Mouse (Mus musculus): ENCODE results near the gene Ppp3cb. TPM values are rescaled to one million over a fixed set of nuclear protein-coding genes. Genes with fewer than 3 reads are reported as not detected.

Ppp3cb gene
- total RNA-seq, 1 experiment: 32.0 TPM

DNA sequence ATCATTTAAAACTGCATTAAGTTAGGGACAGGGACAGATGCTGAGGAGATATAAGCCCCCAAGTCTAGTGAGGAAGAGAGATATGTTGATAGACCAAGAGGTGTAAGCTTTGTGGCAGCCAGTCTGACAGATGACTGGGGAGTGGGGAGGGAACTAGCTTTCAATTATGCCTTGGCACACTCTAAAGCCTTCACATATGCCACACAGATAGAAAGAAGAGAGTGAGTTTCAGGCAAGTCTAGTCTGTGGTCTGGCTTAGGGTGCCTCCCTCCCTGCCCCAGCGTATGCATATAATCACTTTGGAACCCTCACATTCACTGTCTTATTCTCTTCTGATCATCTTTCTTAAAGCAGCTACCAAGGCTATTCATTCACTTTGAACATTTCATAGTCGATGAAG is 95.1 kb downstream of the Ppp3cb start:
- DNase-seq (ENCODE audit: low read depth, low spot score): no peak
- Histone ChIP-seq H3K4me3 (ENCODE audit: insufficient read depth in 1 of 2, low read depth in 1 of 2, low read length in 2 of 2, poor library complexity in 1 of 2, severe bottlenecking in 1 of 2) (peak overlapping the region; percentile 31 to 62; a peak in 2 of 4 replicates), H3K4me1 (ENCODE audit: control insufficient read depth in 2 of 2, insufficient read depth in 2 of 2, low read length in 2 of 2, poor library complexity in 1 of 2) (no peaks in the 10 kb centered on the region; a peak in 1 of 4 replicates), H3K27ac (ENCODE audit: insufficient read depth, low read depth, low read length, poor library complexity, severe bottlenecking) (no peak overlapping the region), H3K9ac (ENCODE audit: insufficient read depth, low read depth, low read length, poor library complexity, severe bottlenecking) (peak overlapping the region; percentile 39), H3K9me3 (ENCODE audit: control insufficient read depth, insufficient read depth, low read depth, low read length) (no peaks in the 10 kb centered on the region), H3K36me3 (ENCODE audit: control insufficient read depth, insufficient read depth, low read length, poor library complexity, severe bottlenecking) (peaks cover 4% of the 10 kb centered on the region)
- in situ Hi-C loops (cut with MboI; ENCODE audit: low sequenced_read_pairs in 2 of 2, unreplicated experiment in 2 of 2): no loop called here
- TF ChIP-seq CHD2 (IDR thresholded peaks at IDR 0.05; ENCODE audit: low read depth, low read length): no peak
- no peak for TF ChIP-seq HCFC1 (IDR thresholded peaks at IDR 0.05; ENCODE audit: borderline replicate concordance, insufficient read depth, low read length)
- no peak for TF ChIP-seq ZC3H11A (IDR thresholded peaks at IDR 0.05; ENCODE audit: borderline replicate concordance, low read depth, low read length)
- TF ChIP-seq MAFK (IDR thresholded peaks at IDR 0.05; ENCODE audit: insufficient read depth, low read depth, low read length): no peak
- TF ChIP-seq ZNF384 (IDR thresholded peaks at IDR 0.05; ENCODE audit: low read depth, low read length): no peak

Other genes starting within 250 kb of the Ppp3cb start
- 35.1 and 53.5 TPM in 2 replicates for gene Ecd, start 198.5 kb downstream of the Ppp3cb start, total RNA-seq (2012; rRNA removed)
- gene Fam149b, start 198.4 kb downstream of the Ppp3cb start, total RNA-seq (2012; rRNA removed): 18.0 and 19.6 TPM in 2 replicates
- gene Dnajc9, start 157.7 kb downstream of the Ppp3cb start, total RNA-seq (2012; rRNA removed): 54.4 and 72.4 TPM in 2 replicates
- 95.4 and 96.3 TPM in 2 replicates for gene Mrps16, start 152.9 kb downstream of the Ppp3cb start, total RNA-seq (2012; rRNA removed)
- gene Cfap70, start 94.3 kb downstream of the Ppp3cb start, total RNA-seq (2012; rRNA removed): 0.36 and 0.58 TPM in 2 replicates
- 37.3 and 55.2 TPM in 2 replicates for gene Anxa7, start 66.4 kb downstream of the Ppp3cb start, total RNA-seq (2012; rRNA removed)
- gene Mss51, start 49.7 kb downstream of the Ppp3cb start, total RNA-seq (2012; rRNA removed): 1.1 and 1.7 TPM in 2 replicates
- gene Usp54, start 94.5 kb upstream of the Ppp3cb start, total RNA-seq (2012; rRNA removed): 15.3 and 16.6 TPM in 2 replicates
- gene Myoz1, start 110.0 kb upstream of the Ppp3cb start, total RNA-seq (2012; rRNA removed): 0.16 TPM in 1 of 2 replicates, not detected in the other
- gene Synpo2l, start 121.8 kb upstream of the Ppp3cb start, total RNA-seq (2012; rRNA removed): 0.85 and 1.1 TPM in 2 replicates
- gene Sec24c, start 127.7 kb upstream of the Ppp3cb start, total RNA-seq (2012; rRNA removed): 104 TPM in 2 replicates
- 5.0 and 6.1 TPM in 2 replicates for gene Fut11, start 148.4 kb upstream of the Ppp3cb start, total RNA-seq (2012; rRNA removed)
- gene Chchd1, start 156.4 kb upstream of the Ppp3cb start, total RNA-seq (2012; rRNA removed): 136 and 137 TPM in 2 replicates
- gene Zswim8, start 161.0 kb upstream of the Ppp3cb start, total RNA-seq (2012; rRNA removed): 33.2 and 33.9 TPM in 2 replicates
- gene Ndst2, start 188.0 kb upstream of the Ppp3cb start, total RNA-seq (2012; rRNA removed): 12.1 and 19.1 TPM in 2 replicates
- 28.7 and 31.2 TPM in 2 replicates for gene Camk2g, start 247.5 kb upstream of the Ppp3cb start, total RNA-seq (2012; rRNA removed)

All from ES-E14 (cell line).